Mouse (Mus musculus) spleen, embryonic (tissue): Measurements from ENCODE around the gene Tent4a.

ENCODE experiments used
- CTCF ChIA-PET: fragments of 350-600 bp; sonication (Branson Sonifier 250); formaldehyde crosslinking; loops from one replicate; lab custom pipeline; 2022; lab: Charles Lee

Gene Tent4a

DNA sequence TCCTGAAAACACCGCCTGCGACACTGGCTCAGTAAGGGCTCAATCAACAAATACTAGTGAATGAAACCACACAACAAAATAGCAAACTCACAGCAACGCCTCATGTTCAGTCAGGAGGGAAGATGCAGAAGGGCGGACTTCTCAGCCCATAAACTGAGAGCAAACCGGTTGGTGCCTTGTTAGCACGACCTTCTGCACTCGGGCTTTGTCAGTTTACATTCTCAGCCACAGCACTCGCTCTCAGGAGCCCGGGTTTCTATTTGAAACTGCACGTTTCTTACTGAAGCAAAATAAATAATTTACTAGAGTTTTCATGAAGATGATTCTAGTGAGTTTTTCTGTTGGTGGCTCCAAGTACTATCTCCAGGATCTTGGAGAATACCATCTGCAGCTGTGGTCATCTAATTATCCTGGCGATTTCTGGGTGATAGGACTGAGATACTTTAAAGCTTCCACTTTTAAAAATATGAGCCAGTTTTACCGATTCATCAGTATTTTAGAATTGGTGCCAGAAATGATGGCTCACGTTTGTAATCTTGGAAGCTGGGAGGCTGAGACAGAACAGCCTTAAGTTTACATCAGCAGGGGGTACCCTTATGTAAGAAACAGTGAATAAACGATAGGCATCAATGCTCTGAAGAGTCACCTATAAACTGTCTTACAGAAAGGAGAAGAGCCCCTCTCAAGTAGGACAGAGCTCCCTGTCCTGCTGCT is 10.8 kb downstream of the Tent4a start:
- CTCF ChIA-PET: no interaction called here

DNA sequence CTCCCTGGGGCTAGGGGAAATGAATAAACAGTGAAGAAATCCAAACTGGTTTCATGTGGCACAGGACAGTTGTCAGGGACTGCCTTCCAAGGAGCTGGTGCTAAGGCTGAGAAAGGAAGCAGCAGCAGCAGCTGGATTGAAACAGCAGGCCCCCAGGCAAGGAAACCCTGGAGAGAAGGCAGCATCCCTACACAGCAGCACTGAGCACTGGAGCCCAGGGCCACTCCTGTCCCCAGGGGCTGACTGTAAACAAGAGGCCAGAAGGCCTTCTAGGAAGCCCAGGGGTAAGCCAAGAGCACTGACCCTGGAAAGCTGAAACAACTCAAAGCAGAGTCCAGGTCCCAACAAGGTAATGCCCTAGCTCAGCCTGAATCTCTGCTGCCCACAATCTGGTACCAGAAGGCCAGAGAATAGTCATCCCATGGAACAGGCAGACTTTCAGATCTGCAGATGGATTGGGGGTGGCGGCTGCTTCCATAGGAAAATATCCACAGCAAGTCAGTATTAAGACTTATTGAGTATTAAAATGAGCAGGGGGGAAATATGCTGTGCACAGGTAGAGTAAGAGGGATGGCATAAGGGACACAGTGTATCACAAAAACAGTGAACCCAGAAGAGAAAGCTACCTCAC is 12.1 kb downstream of the Tent4a start:
- CTCF ChIA-PET: no interaction called here

DNA sequence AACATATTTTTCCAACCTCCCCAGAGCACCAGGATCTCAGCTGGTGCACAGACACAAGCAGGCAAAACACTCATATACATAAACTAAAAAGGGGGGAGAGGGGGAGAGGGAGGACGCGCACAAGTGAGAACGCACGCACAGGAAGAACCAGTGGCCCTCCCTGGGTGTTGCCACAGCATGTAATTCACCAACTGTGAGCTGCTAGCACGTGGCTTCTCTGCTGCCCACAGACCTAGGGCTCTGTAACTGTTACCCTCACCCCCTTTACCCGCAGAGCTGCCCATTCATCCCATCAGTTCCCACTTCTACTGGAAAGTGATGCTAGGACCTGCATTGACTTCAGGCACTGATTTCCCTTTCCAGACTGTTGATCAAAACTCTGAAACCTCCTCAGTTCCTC is 15.3 kb downstream of the Tent4a start:
- CTCF ChIA-PET: no interaction called here

DNA sequence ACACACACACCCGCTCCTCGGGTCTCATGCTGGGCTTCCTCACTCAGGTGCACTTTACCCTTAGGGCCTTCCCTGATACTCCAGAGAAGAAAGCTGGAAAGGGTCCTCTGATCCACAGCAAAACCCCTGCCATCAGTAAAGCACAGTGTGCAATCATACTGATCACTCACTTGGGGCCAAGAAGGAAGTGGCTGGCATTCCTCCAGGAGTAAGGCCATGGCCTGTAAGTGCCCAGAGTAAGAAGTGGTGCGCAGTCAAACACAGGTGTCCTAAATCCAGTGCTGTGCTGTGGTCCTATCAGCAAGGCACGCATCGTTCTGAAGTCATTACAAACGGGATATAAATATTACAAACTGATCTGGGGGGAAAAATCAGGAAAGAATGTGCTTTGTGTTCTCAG is 17.0 kb downstream of the Tent4a start:
- CTCF ChIA-PET: interaction anchor here (0.6 kb wide), 1 partner anchor 40 kb away, joined by 3 read pairs; no protein-coding TSS in a partner anchor

DNA sequence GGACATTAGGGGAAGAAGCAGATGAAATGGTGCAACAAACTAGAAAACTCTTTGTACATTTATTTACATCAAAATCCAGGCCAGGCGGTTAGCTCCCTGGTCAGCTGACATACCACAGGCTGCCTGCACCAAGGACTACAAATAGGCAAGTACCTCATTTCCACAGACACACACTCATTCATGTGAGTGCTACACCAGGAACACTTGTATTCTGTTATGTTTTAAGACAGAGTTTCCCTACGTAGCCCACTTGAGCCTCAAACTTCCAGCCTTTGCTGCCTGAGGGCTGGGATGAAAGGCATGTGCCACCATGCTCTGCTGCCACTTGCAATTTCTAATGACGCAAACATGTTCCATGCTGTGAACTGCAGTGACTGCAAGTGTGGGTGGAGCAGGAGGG is 19.3 kb downstream of the Tent4a start:
- CTCF ChIA-PET: interaction anchor here (0.7 kb wide), 1 partner anchor 15 kb away, joined by 7 read pairs; no protein-coding TSS in a partner anchor

DNA sequence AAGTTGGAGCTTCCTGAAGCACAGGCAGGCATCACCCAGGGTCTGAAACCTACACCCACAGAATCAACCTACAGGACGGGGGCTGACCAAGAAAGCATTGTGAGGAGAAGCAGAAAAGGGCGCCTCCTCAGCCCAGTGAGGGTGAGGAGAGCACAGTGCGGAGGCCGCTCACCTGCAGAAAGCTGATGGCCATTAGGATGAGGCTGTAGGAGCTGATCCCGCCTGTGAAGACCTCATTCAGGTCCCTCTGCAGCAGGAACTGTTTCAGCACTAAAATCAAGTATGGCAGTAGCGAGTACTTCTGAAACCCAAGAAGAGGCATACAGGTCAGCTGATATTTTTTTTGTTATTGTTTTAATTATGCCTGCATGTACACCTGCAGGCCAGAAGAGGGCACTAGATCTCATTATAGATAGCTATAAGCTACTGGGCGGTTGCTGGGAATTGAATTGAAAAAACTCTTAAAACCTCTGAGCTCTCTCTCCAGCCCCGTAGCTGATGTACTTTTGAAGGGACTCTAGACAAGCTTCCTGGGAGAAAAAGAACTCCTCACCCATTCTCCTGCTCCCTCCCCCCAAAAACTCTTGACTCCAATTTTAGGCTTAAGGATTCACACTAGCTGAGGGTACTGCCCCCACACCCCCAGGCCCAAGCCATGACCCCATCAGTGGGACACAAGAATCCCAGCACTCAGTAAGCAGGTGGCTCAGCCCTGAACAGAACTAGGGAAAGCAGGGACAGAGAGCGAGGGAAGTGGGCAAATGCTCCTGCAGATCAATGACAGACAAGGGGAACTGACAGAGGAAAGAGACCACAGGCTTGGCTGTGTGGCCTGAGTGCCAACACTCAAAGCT is 24.8 kb downstream of the Tent4a start:
- CTCF ChIA-PET: interaction anchor here (0.6 kb wide), 1 partner anchor 9 kb away, joined by 7 read pairs; no protein-coding TSS in a partner anchor

DNA sequence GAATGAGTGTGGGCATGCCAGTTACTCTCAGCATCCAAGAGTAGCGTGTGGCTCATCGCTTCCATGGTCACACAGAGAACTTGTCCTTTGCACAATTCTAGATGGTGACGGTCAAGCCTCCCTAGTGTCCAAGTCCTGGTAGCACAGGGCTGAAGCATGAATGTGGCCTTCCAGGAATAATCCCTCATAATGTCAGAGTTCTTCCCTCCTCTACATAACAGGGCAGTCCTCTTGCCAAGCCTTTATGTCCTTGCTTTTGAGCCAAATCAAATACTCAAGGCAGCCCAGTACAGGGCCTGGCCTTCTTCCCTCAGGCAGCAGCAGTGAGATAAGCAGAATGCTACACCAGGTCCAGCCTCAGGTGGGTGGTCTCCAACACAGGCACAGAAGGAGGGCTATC is 26.8 kb downstream of the Tent4a start:
- CTCF ChIA-PET: no interaction called here

DNA sequence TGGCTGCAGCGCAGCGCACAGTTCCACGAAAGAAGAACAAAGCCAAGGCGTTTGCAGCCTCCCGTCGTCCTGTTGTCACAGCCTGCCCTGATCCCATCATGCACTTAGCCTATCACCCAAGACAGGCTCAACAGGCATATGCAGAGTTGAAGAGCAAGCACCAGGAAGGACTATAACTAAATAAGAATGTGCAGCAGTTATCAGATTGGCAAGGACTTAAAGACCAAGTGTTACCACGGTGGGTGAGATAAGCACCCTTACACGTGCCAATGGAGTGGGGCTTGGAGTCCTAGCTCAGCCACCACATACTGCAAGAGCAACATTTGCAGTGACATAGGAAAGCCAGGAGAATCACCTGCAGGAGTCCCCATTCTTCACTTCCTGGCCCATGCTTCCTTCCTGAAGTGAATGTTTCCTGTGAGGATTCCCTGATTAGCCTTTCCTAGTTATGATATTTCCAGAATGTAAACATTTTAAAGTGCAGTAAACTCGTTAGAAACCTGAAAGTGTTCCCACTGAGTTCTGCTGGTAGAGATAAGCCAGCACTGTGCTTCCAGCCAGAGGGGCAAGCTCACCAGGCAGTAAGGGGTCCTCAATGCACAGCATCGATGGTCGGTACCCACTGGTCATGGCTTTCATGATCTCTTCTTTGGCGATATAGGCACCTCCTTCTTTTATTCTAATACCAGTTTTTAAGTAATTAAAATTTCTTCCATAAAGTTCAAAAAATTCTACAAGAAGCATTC is 27.9 kb downstream of the Tent4a start:
- CTCF ChIA-PET: no interaction called here

DNA sequence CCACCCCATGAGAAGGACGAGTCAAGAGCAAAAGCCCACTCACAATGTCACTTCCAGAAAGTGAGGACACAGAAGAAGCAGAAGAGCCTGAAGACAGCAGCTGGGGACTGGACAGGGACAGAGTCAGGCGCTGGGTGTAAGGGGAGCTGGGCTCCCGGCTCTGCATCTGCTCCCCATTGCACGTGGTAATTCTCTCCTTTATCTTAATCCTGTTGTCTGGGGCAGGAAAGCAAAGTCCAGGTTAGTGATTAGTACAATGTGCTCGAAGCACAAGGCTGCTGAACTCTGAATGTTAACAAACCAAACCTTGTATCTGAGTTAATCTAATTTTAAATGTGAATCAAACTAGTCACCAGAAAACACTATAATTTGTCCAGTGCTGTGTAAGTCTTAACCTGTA is 31.6 kb downstream of the Tent4a start:
- CTCF ChIA-PET: no interaction called here

DNA sequence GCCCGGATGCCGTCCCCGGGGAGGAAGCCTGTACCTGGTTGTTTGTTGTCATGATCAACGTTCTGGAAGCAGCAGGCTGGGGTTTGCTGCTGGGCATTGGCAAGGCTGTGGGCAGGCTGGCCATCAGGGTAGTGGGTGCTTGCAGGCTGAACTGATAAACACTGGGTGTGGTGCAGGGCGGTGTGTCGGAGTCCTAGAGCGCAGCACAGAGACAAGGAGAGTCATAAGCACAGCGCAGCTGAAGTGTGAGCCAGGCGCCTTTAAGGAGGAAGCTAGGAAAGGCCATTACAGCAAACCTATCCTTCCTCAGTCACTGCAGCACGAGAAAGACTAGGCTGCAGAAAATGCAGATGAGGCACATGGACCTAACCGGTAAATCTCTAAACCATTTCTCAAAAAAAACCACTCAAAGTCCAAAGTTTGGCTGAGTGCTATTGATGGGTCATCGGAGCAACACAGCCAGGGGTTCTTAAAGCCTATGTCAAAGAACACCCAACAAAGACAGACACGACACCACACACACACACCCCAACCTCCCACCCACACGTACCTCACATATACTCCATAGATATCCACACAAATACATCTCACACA is 32.2 kb downstream of the Tent4a start:
- CTCF ChIA-PET: no interaction called here

DNA sequence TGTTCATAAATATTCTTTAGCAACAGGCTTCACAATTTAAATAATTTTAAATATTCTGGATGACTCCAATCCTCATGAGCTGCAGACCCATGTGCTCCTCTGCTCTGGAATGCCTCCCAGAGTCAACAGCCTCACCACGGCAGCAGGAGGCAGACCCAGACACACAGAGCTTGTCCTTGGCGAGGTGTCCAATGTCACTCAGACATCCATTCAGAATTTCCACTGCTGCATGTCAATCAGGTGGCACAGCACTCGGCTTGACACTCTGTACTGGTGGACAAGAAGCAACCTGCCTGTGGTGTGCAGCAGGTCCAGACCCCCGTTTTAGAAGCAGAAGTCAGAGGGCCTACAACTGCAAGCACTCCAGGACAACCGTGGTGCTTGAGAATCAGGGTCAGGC is 36.1 kb downstream of the Tent4a start:
- CTCF ChIA-PET: no interaction called here

DNA sequence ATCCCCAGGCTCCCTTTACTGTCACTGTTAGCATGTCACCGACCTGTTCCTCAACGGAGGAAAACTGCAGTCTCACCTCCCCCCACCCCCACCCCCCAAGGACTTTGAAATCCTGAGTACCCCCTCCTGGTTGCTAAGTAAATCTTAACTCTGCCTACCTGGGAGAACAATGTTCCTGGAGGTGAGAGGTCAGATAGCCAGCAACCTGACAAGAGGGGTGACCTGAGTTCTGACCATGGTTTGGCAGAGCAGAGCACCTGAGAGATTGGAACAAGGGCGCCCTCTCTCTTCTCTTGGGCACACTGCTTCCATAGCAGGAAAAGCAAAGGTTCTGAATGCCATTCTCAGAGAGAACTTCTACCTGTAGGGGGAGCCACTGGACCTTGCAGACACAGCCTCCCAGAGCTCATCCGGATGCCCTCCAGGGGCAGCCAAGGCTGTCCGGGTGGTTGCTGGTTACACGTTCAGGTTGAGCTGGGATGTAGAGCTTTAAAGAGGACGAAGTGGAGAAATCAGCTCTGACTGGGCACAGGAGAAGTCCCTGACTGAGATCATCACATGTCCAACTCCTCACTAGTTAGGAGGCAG is 41.4 kb downstream of the Tent4a start:
- CTCF ChIA-PET: no interaction called here

DNA sequence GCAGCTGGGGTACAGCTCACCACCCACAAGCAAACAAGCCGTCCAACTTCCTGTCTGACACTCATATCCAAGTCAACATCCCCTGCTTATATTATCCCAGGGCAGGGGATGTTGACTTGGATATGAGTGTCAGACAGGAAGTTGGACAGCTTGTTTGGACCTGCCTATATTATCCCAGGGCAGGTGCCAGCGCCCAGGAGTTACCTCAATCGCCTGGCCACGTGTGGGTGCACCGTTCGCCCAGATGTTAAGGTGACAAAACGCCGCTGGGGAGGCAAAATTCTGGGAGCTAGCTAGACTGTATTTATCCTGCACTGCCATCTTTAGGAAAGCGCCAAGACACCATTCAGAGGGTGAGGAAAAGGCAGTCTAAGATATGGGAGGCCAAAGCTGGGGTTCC is 44.6 kb downstream of the Tent4a start:
- CTCF ChIA-PET: no interaction called here

DNA sequence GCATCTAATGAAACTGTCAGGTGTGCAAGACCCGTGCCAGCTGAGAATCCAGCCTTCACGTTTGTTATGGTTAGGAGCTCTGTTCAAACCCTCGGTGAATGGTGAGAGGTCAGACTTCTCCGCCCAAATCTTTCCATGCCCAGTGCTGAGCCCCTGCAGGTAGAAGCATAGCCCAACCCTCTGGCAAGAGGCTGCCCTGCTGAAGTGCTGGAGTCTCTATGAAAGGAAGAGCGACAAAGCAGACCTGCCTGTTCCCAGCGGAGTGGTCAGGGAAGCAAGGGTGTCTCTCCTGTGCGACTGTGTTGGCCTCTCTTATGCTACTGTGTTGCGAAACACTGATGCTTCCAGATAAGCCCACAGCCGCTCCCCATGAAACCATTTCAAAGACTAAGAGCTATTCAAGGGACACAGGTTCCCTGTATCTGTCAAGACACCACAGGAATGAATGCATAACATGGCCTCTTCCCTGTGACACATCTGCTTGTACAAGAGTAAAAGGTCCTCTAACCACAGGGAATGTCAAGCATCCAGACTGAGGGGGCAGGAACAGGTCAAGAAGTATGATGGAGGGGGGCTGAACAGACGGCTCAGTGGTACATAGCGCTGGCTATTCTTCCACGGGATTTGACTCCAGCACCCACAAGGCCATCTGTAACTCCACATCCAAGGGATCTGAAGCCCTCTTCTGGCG is 45.7 kb downstream of the Tent4a start:
- CTCF ChIA-PET: no interaction called here

DNA sequence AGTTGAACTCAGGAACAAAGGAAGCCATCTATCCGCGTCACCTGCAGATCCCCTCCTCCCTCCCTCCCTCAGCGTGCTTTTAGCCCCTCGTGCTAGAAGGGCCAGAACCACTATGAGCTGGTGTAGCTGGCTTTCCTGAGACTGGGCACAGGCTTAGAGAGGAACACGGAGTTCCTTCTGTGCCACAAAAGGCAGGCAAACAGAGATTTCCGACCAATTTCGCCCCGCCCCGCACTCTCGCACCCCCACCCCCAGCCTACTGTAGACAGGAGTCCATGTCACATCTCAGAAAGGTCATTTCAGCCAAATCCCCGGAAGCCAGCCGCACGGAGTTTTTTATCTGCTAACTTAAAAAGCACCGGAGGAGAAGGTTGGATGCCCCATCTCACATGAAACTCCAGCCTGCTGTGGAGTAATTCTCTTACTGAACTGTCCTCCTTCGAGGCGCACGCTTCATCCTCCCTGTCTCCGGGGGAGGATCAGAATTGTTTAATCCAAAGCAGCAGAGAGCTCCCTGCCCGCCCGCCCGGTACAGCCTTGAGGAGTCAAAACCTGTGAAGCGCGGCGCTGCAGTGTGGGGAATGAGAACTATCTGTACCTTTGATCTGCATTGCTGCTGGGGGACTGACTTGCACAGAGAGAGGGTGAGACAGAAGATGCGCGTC is 46.7 kb downstream of the Tent4a start:
- CTCF ChIA-PET: interaction anchor here (0.6 kb wide), 1 partner anchor 907 kb away, joined by 3 read pairs; no protein-coding TSS in a partner anchor

DNA sequence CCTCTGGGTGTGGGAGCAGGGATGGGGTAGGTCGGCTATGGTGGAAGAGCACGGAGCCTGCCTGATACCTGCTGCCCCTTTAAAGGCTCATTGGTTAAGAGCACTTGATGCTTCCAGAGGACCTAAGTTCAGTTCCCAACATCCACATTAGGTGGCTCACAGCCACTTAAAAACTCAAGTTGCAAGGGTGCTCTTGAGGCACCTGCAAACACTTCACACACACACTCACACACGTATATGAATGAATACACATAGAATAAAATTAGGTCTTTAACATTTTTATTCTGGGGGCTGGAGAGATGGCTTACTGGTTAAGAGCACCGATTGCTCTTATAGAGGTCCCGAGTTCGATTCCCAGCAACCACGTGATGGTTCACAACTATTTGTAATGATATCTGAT is 47.3 kb downstream of the Tent4a start:
- CTCF ChIA-PET: no interaction called here

DNA sequence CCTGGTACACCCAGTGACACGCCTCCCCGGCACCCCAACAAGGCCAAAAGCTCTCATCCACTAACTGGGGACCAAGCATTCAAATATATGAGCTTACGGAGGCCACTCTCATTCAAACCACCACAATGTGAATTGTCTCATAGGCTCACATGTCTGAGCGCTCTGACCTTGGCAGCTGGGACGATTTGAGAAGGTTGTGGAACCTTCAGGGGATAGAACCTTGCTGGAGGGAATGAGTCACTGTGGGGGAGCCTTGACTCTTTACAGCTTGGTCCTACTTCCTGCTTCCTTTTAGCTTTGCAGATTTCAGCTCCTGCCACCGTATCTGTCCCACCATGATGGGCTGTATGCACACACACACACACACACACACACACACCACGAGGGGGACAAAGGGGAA is 48.6 kb downstream of the Tent4a start:
- CTCF ChIA-PET: no interaction called here

DNA sequence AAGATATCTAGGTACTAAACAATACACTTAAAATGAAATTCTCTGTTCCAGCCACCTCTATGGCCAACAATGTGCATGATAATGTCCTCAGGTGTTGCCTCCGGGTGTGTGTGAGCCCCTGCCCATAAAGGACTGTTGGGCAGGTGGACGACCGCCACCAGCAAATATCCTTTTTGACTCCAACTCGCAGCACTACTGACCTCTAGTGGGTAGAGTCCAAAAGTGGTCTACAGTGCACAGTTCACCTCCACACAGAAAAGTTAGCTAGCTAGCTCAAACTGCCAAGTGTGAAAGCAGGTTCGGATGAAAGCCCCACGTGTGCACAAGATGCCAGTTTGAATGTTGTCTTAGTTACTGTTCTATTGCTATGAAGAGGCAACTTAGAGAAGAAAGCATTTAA is 49.1 kb downstream of the Tent4a start:
- CTCF ChIA-PET: no interaction called here

DNA sequence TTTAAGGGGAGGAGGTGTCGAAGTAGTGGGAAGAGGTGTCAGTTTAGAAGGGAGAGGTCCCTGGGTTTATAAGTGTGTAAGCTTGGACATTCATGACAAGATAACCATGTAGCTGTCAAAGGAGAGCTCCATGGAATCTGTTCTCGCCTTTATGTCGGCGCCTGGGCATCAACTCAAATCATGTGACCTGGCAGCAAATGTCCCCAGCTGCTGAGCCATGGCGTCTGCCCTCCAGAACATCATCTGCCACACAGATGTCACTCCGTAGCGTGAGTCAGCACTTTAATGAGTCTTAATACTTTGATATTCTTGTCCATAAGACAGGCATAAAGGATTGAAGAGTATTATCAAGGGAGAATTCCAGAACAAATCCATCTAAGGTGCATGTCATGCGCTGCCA is 51.7 kb downstream of the Tent4a start:
- CTCF ChIA-PET: no interaction called here
